Mouse (Mus musculus) olfactory bulb, adult 2 months (tissue): ENCODE measurements around the gene Olfr1333.

Experiments
- CTCF ChIP-seq: fragments of 200-500 bp; IDR thresholded peaks from 2 replicates; pipeline ENCODE4 v1.5.1; 2012; ENCODE audit warnings: low read depth, mild to moderate bottlenecking, low read length, moderate library complexity; ENCODE audit not compliant: insufficient read depth
- POLR2A ChIP-seq: fragments of 200-500 bp; IDR thresholded peaks from 2 replicates; pipeline ENCODE4 v1.6.1; 2012; ENCODE audit warnings: mild to moderate bottlenecking, low read depth, low read length, moderate library complexity; ENCODE audit not compliant: insufficient read depth

DNA sequence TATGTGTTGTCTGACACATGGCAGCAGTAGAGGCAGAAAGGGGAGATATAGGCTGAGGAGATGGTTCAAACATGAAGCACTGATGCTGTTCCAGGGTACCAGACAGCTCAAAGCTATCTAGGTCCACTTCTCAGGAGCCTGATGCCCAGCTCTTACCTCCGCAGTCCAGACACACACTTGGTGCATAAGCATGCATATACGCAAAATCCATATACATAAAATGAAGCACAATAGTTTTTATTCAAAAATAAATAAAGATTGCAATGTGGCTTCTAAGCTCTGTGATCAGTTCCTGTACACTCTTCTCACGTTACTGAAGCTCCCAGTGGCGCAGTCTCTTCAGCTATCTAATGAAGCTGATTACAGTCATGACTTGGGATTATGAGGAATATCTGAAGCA lies 26.2 kb downstream of the Olfr1333 start, which contains the start of gene Olfr1335:
- TF ChIP-seq POLR2A (no peak), CTCF (no peak)
